Mouse (Mus musculus): Measurements from ENCODE around the gene Nr4a2. TPM values are rescaled to one million over a fixed set of nuclear protein-coding genes. Genes with fewer than 3 reads are reported as not detected.
A peak's percentile ranks its signal among the peaks of the same experiment; 100 is the strongest.

Nr4a2 gene
- polyA plus RNA-seq, 1 experiment from 2014 or later, result 2.1 TPM

DNA sequence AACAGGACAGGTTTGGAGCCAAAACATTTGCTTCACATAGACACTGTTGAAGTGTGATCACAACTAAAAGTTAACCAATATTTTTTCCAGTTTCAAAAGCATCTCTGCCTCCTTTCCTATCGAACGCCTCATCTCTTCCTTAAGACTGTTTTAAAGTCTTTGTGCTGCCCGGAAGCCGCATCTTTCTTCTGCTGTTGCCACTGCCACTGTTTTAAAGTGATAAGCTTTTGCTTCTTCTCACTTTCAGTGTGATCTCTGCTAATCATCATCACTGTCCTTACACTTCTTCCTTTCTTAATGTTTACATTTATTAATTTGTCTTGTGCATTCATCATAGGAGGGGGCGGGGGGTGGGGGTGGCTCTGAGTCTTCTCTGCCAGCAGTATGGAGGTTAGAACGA lies 2.1 kb upstream of the Nr4a2 start:
- Histone ChIP-seq H3K4me2 (peak overlapping the region; percentile 27; the same call in 1 of the 2 replicates), H3K36me3 (ENCODE audit: control insufficient read depth, insufficient read depth, low read length) (no peaks in the 10 kb centered on the region), H3K9ac (ENCODE audit: low read depth, low read length) (no peak overlapping the region), H3K27ac (ENCODE audit: low read depth, low read length) (no peak overlapping the region), H3K9me3 (ENCODE audit: control insufficient read depth, low read length) (no peaks in the 10 kb centered on the region), H3K4me3 (ENCODE audit: low read depth, low read length) (no peak overlapping the region), H3K4me1 (replicated peaks; ENCODE audit: control insufficient read depth, insufficient read depth, low read length) (peaks cover 7% of the 10 kb centered on the region; the same call in 1 of the 2 replicates), H3K27me3 (replicated peaks; ENCODE audit: control insufficient read depth, insufficient read depth, low read length) (no peaks in the 10 kb centered on the region)
- DNase-seq (ENCODE audit: low spot score), result no peak
- ATAC-seq (replicated peaks; ENCODE audit: low FRiP score), result no peak
- WGBS, result 55% methylated on average over 6 of the region's 6 CpGs

DNA sequence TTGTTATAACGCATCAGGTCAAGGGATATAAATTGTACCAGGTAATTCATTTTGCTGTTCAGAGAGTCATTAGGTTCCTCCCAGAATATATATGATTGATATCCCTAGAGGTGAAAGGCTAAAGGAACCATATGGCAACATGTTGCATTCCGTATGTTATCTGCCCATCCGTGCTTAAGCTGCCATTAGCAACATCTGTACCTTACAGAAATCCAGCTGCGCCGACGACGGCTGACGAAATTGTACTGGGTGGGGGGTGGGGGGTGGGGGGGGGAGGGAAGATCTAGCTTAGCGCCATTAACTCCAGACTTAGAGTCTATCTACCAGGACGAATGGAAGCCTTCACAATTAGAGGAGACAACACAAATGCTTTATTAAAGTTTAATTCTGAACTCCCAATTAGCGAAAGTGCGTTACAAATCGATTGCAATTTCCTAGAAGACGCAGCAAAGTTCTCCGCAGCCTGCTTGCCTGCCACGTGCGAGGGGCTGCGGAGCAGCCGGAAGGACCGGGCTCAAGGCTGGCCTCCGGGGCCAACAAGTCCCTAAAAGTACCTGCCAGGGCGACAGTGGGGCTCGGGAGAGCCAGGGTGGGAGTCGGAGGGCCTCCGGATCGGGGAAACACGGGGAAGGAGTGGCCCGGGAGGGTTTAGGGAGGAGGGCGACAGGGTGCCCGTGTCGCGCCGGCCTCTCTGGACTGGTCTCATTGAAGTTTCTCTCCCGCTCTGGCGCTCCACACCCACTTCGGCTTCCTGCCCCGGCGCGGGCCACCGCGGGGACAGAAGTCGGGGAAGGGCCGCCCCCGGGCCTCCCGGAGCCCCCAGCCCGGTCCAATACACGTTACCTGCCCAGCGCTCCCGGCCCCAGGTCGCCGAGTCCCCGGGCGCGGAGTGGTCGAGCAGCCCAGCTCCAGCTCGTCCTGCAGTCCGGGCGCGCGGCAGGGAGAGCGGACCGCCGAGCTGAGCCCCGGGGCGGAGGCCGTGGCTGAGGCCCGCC lies 520 bp downstream of the Nr4a2 start:
- peak overlapping the region; percentile 93 for H3K4me3 ChIP-seq (ENCODE audit: low read depth, low read length)
- ATAC-seq (replicated peaks; ENCODE audit: low FRiP score), result peak; percentile 76
- no peaks in the 10 kb centered on the region for H3K9me3 ChIP-seq (ENCODE audit: control insufficient read depth, low read length)
- WGBS, result under 1% methylated on average over 61 of the region's 67 CpGs
- H3K4me2 ChIP-seq, result peak overlapping the region; percentile 79
- peak overlapping the region; percentile 99 for H3K9ac ChIP-seq (ENCODE audit: low read depth, low read length)
- no peaks in the 10 kb centered on the region for H3K36me3 ChIP-seq (ENCODE audit: control insufficient read depth, insufficient read depth, low read length)
- H3K4me1 ChIP-seq (replicated peaks; ENCODE audit: control insufficient read depth, insufficient read depth, low read length), result peaks cover 9% of the 10 kb centered on the region; the same call in 1 of the 2 replicates
- DNase-seq (ENCODE audit: low spot score), result peak; percentile 85
- H3K27ac ChIP-seq (ENCODE audit: low read depth, low read length), result peak overlapping the region; percentile 83
- H3K27me3 ChIP-seq (replicated peaks; ENCODE audit: control insufficient read depth, insufficient read depth, low read length), result no peaks in the 10 kb centered on the region

DNA sequence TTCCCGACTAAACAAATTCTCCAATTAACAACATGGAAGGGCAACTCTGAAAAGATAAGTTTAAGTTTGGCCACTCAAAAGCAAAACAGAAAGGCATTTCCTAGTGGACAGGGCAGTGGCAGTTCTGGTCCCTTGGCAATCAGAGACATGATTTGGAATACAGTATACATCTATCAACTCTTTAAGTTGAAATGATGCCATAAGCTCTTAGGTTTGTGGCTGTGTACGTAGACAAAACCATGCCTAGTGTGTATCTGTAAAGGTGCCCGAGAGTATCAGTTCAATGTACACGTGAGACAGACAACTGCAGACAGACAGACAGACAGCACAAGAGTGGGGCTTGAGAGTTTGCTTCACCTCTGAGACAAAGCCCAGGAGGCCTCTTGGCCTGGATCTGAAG lies 2.7 kb downstream of the Nr4a2 start:
- Histone ChIP-seq H3K4me1 (replicated peaks; ENCODE audit: control insufficient read depth, insufficient read depth, low read length) (peaks cover 9% of the 10 kb centered on the region; the same call in 1 of the 2 replicates), H3K9me3 (ENCODE audit: control insufficient read depth, low read length) (no peaks in the 10 kb centered on the region), H3K4me3 (ENCODE audit: low read depth, low read length) (no peak overlapping the region), H3K9ac (ENCODE audit: low read depth, low read length) (no peak overlapping the region), H3K27me3 (replicated peaks; ENCODE audit: control insufficient read depth, insufficient read depth, low read length) (no peaks in the 10 kb centered on the region), H3K4me2 (no peak overlapping the region; the same call in 1 of the 2 replicates), H3K36me3 (ENCODE audit: control insufficient read depth, insufficient read depth, low read length) (no peaks in the 10 kb centered on the region), H3K27ac (ENCODE audit: low read depth, low read length) (no peak overlapping the region)
- no peak for ATAC-seq (replicated peaks; ENCODE audit: low FRiP score)
- WGBS, result 81% methylated on average over 4 of the region's 4 CpGs
- DNase-seq (ENCODE audit: low spot score), result no peak

DNA sequence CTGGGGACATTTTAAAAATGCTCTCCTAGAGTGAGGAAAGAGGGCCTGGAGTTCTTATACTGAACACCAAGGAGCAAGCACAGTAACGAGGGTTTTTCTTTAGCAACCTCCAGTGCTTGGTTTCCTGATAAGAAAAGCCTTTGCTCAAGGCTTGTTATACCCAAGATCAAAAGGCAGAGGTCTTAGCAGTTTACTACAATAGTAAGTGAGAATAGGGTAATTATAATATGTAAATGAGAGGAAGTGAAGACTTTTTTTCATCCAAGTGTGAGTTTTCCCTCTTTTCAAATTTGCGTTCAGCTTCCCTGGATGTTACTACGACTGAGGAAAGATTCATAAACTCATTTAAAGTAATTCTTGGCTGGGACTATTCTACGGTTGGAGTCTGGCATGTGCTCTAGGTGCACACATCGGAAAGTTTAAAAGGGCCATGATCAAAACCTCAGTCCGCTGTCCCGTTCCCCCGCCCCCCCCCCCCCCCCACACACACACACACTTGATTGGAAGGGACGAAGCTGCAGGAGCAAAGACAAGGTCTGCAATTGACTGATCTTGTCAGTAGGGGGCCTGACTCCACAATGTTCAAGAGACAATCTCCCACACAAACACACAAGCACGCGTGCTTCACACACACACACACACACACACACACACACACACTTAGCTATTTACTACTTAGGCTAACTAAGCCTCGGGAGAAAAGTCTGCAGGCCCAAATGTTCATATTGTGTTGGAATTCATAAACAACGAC lies 6.4 kb downstream of the Nr4a2 start:
- H3K4me2 ChIP-seq, result peak overlapping the region; percentile 100
- peaks cover 23% of the 10 kb centered on the region for H3K27me3 ChIP-seq (replicated peaks; ENCODE audit: control insufficient read depth, insufficient read depth, low read length)
- H3K9ac ChIP-seq (ENCODE audit: low read depth, low read length), result peak overlapping the region; percentile 71
- peak overlapping the region; percentile 75 for H3K27ac ChIP-seq (ENCODE audit: low read depth, low read length)
- no peaks in the 10 kb centered on the region for H3K36me3 ChIP-seq (ENCODE audit: control insufficient read depth, insufficient read depth, low read length)
- DNase-seq (ENCODE audit: low spot score) (no peak), ATAC-seq (replicated peaks; ENCODE audit: low FRiP score) (peak; percentile 50)
- WGBS, result 3% methylated on average over 13 of the region's 13 CpGs
- H3K4me1 ChIP-seq (replicated peaks; ENCODE audit: control insufficient read depth, insufficient read depth, low read length), result peaks cover 6% of the 10 kb centered on the region; the same call in 1 of the 2 replicates
- no peaks in the 10 kb centered on the region for H3K9me3 ChIP-seq (ENCODE audit: control insufficient read depth, low read length)
- H3K4me3 ChIP-seq (ENCODE audit: low read depth, low read length), result peak overlapping the region; percentile 83

DNA sequence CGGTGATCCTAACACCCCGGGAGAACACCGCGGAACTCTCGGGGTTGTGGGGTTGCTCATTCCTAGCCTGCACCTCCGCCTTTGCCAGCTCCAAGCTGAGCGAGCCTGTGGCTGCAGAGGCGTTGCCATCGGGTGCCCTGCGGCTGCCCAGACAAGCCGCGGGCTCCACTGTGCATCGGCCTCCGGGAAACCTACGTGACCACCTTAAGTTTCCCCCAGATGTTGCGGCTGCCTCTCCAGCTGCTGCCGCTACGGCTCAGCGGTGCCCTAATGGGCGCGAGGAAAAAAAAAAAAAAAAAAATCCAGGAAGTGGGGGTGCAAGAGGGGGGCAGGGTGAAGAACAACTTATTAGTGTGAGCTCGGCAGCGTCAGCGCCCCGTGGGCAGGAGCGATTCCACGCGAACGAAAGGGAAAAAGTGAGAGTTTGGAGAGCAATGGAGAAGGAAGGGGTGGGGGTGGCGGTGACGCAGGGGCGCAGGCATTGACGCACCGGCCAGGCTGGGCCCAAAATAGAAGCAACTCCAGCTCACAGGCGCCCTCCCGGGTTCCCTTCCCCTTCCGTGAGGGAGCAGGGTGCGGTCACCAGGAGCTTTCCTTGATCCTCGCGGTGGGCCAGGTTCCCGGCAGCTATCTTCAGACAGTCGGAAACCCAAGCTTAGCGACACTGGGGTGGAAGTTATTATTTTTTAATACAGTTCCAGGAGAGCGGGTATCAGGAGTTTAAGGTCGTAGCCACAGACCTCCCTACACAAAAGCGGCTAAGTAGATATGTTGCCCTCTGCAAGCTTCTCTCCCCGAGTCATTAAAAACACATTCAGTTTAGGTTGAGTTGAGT lies 7.2 kb downstream of the Nr4a2 start:
- peak; percentile 59 for ATAC-seq (replicated peaks; ENCODE audit: low FRiP score)
- peak overlapping the region; percentile 83 for H3K4me3 ChIP-seq (ENCODE audit: low read depth, low read length)
- WGBS, result under 1% methylated on average over 47 of the region's 47 CpGs
- H3K9ac ChIP-seq (ENCODE audit: low read depth, low read length), result peak overlapping the region; percentile 71
- H3K4me2 ChIP-seq, result peak overlapping the region; percentile 100
- H3K36me3 ChIP-seq (ENCODE audit: control insufficient read depth, insufficient read depth, low read length), result no peaks in the 10 kb centered on the region
- H3K4me1 ChIP-seq (replicated peaks; ENCODE audit: control insufficient read depth, insufficient read depth, low read length), result peaks cover 6% of the 10 kb centered on the region; the same call in 1 of the 2 replicates
- peak; percentile 80 for DNase-seq (ENCODE audit: low spot score)
- no peaks in the 10 kb centered on the region for H3K9me3 ChIP-seq (ENCODE audit: control insufficient read depth, low read length)
- peak overlapping the region; percentile 75 for H3K27ac ChIP-seq (ENCODE audit: low read depth, low read length)
- peaks cover 31% of the 10 kb centered on the region for H3K27me3 ChIP-seq (replicated peaks; ENCODE audit: control insufficient read depth, insufficient read depth, low read length)

DNA sequence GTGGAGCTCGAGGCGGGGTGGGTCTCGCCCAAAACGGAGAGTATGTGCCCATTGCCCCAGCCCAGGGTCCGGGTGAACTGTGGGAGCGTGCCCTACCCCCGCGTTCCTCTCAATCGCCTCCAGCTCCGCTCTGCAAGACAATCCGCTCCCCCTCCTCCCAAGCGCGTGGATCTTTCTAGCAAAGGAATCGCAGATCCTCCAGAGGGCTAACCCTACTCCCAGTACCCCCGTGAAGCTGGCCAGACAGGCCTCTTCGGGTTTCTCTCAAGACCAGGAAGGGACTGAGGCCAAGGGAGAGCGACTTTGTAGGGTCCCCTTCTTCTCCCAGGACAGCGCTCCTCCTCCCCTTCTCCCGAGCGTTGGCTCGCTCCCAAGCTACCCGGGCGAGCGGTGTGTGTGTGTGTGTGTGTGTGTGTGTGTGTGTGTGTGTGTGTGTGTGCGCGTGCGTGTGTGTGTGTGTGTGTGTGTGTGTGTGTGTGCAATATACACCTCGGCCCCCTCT lies 7.9 kb downstream of the Nr4a2 start:
- under 1% methylated on average over 26 of the region's 28 CpGs for WGBS
- H3K27me3 ChIP-seq (replicated peaks; ENCODE audit: control insufficient read depth, insufficient read depth, low read length), result peaks cover 38% of the 10 kb centered on the region
- DNase-seq (ENCODE audit: low spot score), result peak; percentile 76
- H3K4me2 ChIP-seq, result peak overlapping the region; percentile 100
- H3K9ac ChIP-seq (ENCODE audit: low read depth, low read length), result peak overlapping the region; percentile 71
- peak overlapping the region; percentile 83 for H3K4me3 ChIP-seq (ENCODE audit: low read depth, low read length)
- peak; percentile 18; the same call in 1 of the 2 replicates for ATAC-seq (replicated peaks; ENCODE audit: low FRiP score)
- no peak overlapping the region for H3K27ac ChIP-seq (ENCODE audit: low read depth, low read length)
- H3K36me3 ChIP-seq (ENCODE audit: control insufficient read depth, insufficient read depth, low read length), result no peaks in the 10 kb centered on the region
- 0 out of 2 replicates have a peak, but pooled peaks cover 2% of the 10 kb centered on the region for H3K4me1 ChIP-seq (replicated peaks; ENCODE audit: control insufficient read depth, insufficient read depth, low read length)
- H3K9me3 ChIP-seq (ENCODE audit: control insufficient read depth, low read length), result no peaks in the 10 kb centered on the region

DNA sequence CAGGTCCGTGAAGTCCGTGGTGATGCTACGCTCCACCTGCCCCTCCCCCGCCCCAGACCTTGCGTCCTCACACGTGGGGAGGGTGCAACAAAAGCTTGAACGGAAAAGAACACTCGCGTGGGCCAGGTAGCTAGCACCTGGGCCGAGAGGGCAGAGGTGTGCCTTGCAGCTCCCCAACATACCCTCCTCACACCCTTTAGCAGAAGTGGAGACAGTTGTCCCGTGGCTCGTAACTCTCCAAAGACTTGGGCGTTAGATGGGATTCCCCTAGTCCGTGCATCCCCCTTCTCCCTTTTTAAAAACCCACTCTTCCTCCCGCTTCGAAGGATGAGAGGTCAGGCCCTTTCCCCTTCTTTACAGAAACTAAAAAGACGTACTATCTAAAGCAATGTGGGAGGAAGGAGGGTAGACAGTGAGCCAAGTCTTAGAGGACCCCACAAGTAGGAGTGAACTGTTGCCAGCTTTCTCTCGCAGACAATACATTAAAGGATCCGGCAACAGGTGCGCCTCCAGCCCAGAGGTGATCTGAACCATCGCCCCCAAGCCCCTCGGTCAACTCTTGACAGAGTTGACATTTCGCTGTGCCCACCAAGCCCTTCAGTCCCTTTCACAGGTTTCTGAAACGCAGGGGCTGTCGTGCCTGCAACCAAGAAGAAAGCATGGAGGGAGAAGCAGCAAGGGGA lies 8.5 kb downstream of the Nr4a2 start:
- DNase-seq (ENCODE audit: low spot score), result no peak
- under 1% methylated on average over 25 of the region's 25 CpGs for WGBS
- Histone ChIP-seq H3K4me1 (replicated peaks; ENCODE audit: control insufficient read depth, insufficient read depth, low read length) (no peaks in the 10 kb centered on the region), H3K9ac (ENCODE audit: low read depth, low read length) (peak overlapping the region; percentile 71), H3K9me3 (ENCODE audit: control insufficient read depth, low read length) (no peaks in the 10 kb centered on the region), H3K27me3 (replicated peaks; ENCODE audit: control insufficient read depth, insufficient read depth, low read length) (peaks cover 43% of the 10 kb centered on the region), H3K4me3 (ENCODE audit: low read depth, low read length) (peak overlapping the region; percentile 83), H3K4me2 (peak overlapping the region; percentile 100), H3K27ac (ENCODE audit: low read depth, low read length) (no peak overlapping the region), H3K36me3 (ENCODE audit: control insufficient read depth, insufficient read depth, low read length) (no peaks in the 10 kb centered on the region)
- 0 out of 2 replicates have a peak, but pooled peaks have one; percentile 16 for ATAC-seq (replicated peaks; ENCODE audit: low FRiP score)

All from liver, embryonic 11.5 days (tissue).